Mouse (Mus musculus) embryo, embryonic 10 days (tissue): ENCODE data around the gene Sap30bp.
A peak's percentile ranks its signal among the peaks of the same experiment; 100 is the strongest.

ENCODE experiments used
- DNase-seq: peaks from one replicate; pipeline ENCODE4 v3.0.0-alpha.2; 2015; ENCODE audit warnings: low spot score

Gene Sap30bp

GRCm38 (mm10) chr11:116000607-116001006 lies 67.5 kb downstream of the Sap30bp start:
- DNase-seq = peak; percentile 28

DNA sequence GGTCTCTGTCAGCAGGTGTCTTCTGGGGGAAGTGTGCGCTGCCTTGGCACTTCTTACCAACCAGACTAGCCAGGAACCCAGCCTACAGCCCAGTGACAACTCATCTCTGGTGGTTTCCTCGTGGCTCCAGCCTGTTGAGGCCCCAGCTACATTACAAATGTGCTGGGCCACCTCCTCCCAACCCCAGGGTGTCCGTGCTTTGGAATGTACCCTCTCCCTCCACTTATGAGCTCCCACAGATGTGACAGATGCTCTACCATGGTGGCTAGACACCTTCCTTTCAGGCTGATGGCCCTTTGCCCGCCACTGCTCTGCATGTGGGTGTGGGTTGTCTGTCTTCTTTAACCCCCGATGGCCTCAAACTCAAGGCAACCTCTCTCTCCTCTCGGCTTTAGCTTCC lies 68.6 kb downstream of the Sap30bp start:
- no peak for DNase-seq

DNA sequence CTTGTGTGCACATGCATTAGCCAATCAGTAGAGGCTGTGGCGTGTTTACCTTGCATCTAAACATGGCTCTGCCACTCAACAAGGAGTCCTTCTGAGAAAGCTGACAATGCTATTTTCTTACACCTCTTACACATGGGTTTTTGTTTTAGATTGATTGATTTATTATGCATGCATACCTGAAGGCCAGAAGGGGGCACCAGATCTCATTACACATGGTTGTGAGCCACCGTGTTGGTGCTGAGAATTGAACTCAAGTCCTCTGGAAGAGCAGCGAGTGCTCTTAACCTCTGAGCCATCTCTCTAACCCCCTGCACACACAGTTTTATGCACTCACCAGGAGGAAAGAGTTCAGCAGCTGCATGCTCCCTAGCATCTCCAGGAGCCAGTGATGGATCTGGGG lies 69.8 kb downstream of the Sap30bp start:
- DNase-seq = no peak

DNA sequence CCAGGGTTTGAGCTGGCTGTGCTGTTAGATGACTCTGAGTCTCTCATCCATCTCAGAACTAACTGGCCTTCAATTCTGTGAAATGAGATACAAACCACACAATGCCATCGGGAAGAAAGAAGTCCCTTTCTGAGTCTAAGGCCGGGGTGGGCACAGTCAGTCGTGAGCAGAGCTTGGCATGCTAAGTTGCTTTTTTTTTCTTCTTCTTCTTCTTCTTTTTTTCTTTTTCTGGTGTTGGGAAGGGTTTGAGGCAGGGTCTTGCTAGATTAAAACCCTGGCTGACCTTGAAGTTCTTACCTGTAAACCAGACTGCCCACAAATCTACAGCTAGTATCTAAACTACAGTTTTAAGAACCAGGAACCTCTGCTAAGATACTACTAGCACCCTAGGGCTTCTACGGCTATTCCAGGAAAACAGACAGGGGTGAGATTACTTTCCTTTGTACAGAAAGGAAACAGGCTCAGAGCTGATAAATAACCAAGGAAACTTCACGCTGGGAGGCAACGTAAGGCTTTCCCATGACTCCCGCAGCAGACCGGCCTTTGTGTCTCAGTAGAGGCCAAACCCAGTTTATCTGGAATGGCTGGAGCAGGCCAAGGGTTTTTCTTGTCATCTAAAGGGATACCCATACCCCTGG lies 71.2 kb downstream of the Sap30bp start:
- no peak for DNase-seq

DNA sequence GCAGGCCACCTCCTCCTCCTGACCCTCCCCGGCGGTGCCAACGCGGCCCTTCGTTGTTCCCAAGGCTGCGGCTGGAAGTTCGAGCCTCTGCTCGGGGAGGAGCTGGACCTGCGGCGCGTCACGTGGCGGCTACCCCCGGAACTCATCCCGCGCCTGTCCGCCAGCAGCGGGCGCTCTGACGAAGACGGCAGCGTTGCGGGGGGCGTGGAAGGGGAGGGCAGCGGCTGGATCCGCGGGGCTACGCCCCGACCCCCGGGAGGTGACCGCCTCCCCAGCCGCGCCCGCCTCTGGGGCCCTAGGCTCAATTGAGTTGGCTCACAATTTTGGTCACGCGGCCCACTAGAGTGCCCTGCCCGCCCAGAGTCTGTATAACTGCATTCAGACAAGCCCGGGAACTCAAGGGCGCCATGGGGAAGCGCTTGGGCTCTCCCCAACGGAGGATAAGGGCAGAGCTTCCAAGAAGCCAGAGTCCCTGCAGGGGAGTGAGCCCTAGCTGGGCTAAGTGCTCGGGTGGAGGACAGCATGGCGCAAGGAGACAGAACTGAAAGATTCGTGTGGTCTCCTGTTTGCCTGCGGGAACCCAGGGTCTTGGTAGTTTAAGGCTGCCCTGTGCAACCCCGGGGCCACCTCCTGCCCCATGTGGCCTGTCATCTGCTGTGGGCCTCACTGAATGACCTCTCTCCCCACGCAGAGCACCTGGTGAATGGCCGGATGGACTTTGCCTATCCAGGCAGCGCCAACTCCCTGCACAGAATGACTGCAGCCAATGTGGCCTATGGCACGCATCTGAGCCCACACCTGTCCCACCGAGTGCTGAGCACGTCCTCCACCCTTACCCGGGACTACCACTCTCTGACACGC lies 72.0 kb downstream of the Sap30bp start:
- DNase-seq = peak; percentile 88

DNA sequence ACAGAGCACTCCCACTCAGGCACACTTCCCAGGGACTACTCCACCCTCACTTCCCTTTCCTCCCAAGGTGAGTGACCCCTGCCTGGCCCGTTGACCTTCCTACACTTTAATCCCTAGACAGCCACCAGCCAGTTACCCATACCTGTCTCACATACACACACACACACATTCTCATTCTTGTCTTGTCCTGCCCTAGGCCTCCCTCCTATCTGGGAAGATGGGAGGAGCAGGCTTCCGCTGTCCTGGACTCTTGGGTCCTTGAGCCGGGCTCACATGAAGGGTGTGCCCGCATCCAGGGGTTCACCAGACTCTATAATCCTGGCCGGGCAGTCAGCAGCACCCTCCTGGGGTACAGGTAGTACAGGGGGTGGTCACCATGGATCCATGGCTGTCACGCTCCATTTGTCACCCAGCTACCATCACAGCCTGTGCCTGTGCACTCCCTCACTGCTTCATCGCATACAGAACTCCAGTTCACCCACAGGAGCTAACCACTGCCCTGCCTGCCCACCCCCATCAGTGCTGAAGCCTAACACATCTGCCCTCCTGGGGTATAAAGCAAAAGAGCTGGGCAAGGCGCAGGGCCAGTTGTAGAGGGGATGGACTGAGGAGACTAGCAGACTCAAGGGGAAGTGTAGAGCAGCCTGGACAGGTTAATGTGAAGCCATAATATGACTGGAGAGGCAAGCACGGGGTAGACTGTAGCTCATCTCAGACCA lies 72.8 kb downstream of the Sap30bp start:
- DNase-seq = no peak

DNA sequence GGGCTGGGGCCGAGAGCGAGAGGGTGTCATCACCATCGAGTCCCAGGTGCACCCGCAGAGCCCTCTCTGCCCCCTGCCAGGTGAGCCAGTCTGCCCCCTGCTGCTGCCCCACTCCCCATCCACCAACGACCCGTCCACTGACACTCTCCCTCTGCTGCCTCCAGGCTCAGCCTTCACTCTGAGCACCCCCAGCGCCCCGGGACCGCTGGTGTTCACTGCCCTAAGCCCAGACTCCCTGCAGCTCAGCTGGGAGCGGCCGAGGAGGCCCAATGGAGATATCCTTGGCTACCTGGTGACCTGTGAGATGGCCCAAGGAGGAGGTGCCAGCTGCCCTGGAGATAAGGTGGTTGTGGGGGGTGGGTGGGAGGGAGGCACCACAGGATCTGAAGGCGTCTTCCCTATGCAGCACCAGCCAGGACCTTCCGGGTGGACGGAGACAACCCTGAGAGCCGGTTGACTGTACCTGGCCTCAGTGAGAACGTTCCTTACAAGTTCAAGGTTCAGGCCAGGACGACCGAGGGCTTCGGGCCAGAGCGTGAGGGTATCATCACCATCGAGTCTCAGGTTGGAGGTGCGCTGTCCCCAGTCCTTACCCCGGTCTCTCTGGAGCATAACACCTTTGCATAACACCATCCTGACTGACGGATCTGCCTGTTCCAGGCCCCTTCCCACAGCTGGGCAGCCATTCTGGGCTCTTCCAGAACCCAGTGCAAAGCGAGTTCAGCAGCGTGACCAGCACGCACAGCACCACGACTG lies 74.2 kb downstream of the Sap30bp start:
- no peak for DNase-seq

GRCm38 (mm10) chr11:116008411-116008810 lies 75.3 kb downstream of the Sap30bp start:
- DNase-seq = no peak

- no peak for DNase-seq
Measured at GRCm38 (mm10) chr11:116008832-116009375, 75.8 kb downstream of the Sap30bp start.

DNA sequence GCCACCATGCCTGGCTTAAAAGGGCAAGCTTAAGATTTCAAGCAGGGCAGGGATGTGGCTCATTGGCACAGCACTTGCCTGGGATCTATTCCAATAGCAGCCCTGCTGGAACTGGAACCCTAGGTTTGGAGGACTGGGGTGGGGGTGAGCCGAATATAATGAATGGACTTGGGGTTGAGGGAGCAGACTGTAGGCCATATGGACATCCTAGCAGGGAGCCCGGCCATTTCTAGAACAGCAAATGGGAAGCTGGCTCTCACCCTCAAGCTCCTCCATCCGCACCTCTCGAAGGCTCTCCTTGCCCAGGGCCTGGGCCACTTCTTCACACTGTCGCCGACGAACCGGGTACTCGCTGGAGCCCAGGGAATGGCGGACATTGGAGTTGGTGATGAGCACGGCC lies 76.6 kb downstream of the Sap30bp start:
- no peak for DNase-seq

DNA sequence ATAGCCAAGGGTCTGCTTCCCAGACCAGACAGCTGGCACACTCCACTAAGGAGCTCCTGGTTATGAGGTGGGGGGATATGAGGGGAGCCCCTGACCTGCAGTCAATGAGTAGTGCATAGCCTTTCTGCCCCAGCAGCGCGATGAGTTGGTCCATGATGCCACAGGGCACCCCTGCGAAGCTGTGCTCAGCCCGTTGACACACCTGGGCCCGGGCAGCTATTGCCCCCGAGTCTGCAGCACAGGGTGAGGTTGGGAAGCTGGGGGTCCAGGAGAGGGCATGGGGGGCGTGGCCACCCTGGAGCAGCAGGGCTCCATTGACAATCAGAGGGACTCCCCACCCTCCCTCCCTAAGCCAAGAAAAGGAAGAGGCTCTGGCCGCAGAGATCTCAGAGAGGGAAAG lies 77.1 kb downstream of the Sap30bp start:
- DNase-seq = no peak

DNA sequence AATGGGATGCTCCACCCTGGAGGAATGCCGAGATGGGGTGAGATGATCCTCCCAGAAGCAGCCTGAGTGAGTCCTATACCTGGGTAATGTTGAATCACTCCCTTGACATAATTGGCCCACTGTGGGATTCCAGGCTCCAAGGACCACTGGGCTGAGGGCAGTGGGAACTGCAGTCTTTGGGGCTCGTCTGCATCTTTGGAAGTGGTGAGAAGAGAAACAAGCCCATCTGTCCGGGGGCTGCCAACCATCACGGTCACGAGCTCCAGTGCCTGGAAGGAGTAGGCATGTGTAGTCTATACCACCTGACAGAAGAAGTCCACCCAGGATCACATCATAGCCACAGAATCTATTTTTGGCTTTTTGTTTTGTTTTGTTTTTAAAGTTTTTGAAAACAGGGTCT lies 77.9 kb downstream of the Sap30bp start:
- no peak for DNase-seq

DNA sequence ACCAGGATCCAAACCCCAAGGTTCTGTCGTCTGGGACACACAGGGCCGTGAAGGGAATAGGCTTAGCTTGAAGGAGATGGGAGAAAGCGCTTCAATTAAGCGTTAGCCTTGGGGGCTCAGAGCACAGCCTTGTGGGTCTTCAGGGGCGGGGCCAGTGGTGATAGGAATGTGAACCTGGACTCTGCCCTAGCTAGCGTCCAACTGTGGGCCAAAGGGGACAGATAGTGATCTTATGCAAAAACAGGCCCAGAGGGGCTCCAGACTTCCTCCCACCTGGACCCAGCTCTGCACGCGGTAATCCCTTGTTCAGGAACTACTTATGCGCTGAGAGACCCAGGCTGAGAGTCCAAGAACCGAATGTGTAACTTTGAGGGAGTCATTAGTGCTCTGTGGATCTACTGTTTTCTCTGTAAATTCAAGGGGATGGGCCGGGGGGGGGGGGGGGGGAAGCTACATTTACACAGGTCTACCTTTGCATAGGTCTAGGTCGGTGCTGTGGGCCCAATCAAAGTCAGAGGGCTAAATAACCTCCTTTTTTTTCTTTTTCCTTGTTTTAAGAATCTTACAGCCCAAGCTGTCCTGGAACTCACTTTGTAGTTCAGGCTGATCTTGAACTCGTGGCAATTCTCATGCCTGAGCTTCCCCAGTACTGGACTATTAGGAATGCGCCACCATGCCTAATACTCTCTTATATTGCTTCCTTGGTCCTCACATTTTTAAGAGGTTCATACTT lies 78.6 kb downstream of the Sap30bp start:
- peak; percentile 70 for DNase-seq

DNA sequence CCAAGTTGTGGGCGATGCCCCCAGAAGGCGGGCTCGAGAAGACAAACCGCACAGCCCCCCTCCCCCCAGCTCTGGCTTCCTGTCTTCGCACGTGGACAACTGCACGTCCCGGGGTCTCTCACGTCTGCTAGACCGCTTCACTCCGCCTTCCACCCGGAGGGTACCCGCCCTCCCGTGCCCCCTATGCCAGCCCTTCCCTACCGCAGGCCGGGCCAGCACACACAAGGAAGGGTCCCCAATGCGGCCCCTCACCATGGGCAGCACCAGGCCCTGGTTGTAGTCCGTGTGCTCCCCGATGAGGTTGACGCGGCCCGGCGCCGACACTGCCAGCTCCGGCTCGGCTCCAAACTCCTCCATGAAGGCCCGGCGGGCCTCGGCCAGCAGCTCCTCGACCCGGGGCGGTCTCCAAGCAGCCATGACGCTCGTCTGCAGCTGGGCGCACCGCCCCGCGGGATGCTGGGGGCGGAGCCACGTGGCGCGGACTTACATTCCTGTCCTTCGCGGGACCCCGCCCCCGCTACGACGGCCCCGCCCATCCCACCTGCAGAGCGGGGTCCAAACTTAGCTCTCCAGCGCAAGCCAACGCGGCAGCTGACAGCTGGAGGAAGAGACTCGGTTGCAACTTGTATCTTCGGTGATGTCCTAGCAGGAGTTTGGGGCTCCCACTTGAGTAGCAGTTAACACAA lies 79.3 kb downstream of the Sap30bp start, which contains the start of gene Galk1:
Gene Galk1 (minus strand): TSS at position 458 of the 686 bp plus-strand sequence.
- DNase-seq = peak; percentile 95

DNA sequence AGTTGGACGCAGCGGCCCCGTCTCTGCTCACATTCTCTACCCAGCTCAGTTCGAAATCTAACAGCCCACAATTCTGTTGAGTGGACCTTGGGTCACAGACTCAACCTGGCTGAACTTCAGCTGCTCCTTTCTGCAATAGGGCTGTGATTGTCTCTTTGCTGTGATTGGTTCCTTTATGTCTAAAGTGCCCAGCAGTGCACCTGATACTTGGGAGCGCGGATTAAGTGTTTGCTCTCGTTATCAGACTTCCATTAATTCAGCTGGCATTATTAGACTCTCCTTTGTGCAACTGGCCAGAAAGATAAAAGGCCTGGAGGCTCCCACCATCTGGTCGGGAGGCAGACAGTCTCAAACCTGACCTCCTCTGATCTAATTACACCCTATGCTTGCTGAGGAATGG lies 81.7 kb downstream of the Sap30bp start:
- DNase-seq = no peak
